Mouse (Mus musculus) brain, adult 10 weeks (tissue): Measurements from ENCODE around the gene Vangl1. TPM values are rescaled to one million over a fixed set of nuclear protein-coding genes. Genes with fewer than 3 reads are reported as not detected.

Experiments used
- polyA plus RNA-seq: library from polyadenylated mRNA; stranded (reverse); fragments of 350-450 nt; fragmentation: Illumina TruSeq; extraction: RNeasy Lipid Tissue Mini Kit (QIAGEN cat#74804); gene quantifications from one replicate; pipeline ENCODE4 v1.2.3, GENCODE M21; 2015; ENCODE audit warnings: low read depth, low replicate concordance

Vangl1 gene
- 4.5 TPM for polyA plus RNA-seq

GRCm38 (mm10) chr3:102203781-102204721, at the start of gene Vangl1:
TSS of gene Vangl1 (minus strand) at chr3:102204693.

Other genes starting within 250 kb of the Vangl1 start
- gene Nhlh2, start 194.6 kb downstream of the Vangl1 start, polyA plus RNA-seq: 1.8 TPM
- 7.5 TPM for gene Casq2, start 118.3 kb downstream of the Vangl1 start, polyA plus RNA-seq